Mouse (Mus musculus) spleen, adult 2 months (tissue): ENCODE measurements around the gene Cdkn2d.

ENCODE experiments used
- CTCF ChIP-seq: fragments of 200-500 bp; IDR thresholded peaks from 2 replicates; pipeline ENCODE4 v1.5.1; 2011; ENCODE audit warnings: mild to moderate bottlenecking, inconsistent platforms; ENCODE audit not compliant: insufficient read depth, insufficient read length, insufficient replicate concordance; ENCODE audit errors: extremely low read depth
- POLR2A ChIP-seq: fragments of 200-500 bp; IDR thresholded peaks from 2 replicates; pipeline ENCODE4 v1.6.1; 2011; ENCODE audit warnings: low read depth, low read length, inconsistent platforms

GRCm38 (mm10) chr9:21248326-21248725, 42.9 kb downstream of the Cdkn2d start, which contains the start of gene S1pr5:
- TF ChIP-seq CTCF (no peak), POLR2A (no peak)
